Mouse (Mus musculus): ENCODE data around the gene Il17c. TPM values are rescaled to one million over a fixed set of nuclear protein-coding genes. Genes with fewer than 3 reads are reported as not detected.
A peak's percentile ranks its signal among the peaks of the same experiment; 100 is the strongest.

Il17c gene
- total RNA-seq, 2 experiments from 2014 or later, result not detected

- intact Hi-C loops (cut with DNase I), result no loop called here
- DNase-seq (ENCODE audit: low spot score in 2 of 2), result no peak
Measured at GRCm38 (mm10) chr8:122428163-122428562, 6.3 kb downstream of the Il17c start.

DNA sequence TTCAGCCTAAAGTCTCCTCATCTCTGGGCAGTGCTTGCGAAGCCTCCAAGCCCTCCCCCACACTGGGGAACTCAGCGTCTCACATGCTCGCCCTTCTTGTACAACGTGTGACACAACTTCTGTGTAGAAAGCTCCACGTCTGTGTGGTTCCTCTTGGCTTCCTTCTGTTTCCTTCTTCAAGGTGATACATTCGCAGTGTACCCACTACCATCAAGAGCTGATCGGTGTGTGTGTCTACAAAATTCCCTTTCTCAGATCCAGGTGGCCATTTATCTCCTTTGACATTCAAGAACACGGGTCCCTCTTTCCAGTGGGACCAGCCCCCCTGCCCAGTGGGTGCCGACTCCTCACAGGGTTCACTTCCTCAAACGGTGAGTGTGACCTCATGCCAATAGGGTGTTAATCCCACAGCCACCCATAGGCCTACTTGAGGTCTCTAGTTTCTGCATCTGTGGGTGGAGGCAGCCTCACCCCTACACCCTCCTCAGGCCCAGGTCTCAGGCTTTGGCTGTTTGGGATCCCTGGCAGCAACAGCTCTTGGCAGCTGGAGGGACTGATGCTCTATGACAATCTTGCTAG, 8.3 kb downstream of the Il17c start:
- no peak for DNase-seq (ENCODE audit: low spot score in 2 of 2)
- intact Hi-C loops (cut with DNase I), result no loop called here

- intact Hi-C loops (cut with DNase I), result no loop called here
- DNase-seq (ENCODE audit: low spot score in 2 of 2), result no peak
Measured at GRCm38 (mm10) chr8:122430646-122431045, 8.8 kb downstream of the Il17c start.

DNA sequence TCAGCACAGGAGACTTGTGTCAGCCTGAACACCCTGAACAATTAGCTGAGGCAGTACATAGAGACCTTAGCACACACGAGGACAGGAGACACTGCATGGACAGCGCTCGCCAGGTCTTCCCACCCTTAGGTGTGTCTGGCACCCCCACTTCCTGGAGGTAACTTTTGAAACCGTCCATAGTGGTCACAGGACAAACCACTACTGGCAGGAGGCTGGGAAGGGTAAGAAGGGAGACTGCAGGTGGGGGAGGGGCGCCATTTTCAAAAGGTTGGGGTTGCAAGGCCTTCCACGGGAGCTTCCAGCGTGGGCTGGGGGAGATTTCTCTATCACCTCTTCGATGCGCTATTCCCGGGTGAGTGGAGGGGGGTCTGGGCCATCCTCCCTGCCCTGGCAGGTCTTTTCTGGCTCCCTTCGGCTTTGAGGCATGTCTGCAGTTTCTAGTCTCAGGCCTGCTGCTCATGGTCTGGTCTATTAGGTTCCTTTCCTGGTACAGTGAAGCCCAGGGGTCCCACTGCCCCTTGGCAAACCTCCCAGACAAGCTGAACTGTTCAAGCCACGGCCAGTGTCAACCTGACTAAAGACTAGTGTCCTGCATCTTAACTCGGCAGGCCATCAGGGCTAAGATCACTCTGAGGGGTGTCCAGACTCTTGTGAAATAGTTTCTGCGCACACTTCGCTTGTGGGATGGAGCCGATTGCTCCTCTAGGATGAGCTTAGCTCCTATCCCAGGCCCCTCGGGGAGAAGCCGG, 10.0 kb downstream of the Il17c start:
- intact Hi-C loops (cut with DNase I), result no loop called here
- no peak for DNase-seq (ENCODE audit: low spot score in 2 of 2)

DNA sequence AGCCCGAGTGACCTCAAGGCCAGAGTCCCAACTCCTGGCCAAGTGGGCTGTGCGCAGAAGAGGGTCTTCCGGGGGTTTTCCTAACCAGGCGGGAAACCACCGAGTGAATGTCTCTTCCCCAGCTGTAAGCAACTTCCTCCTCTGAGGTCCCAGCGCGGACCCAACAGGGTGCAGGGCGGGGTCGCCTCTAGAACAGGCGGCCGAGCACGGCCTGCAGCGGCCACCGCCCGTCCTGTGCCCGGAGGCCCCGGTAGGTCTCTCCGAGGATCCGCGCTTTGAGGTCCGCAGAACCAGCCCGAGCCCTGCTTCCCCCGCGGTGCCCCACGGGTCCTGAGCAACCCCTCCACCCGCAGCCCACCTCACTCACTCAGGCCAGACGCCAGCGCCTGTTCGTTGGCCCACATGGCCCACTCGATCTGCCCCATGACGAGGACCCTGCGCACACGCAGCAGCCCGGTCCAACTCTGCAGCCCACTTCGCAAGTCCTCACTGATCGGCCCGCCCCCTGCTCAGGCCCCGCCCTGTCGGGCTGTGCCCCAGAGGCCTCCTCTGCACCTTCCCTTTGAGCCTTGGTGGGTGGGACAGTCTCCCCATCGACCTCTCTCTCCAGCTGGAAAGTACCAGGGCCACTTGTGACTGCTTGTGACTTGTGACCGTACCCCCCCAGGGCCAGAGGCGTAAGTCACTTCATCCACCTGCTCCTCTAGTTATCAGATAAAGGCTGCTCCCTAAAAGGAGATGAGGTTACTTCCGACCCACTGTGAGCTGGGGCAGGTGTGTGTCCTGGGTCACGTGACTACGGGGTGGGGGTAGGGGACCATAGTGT, 10.8 kb downstream of the Il17c start, which contains the start of gene Cyba:
Cyba (minus strand) TSS at position 488 of the 826 bp plus-strand sequence.
- no peak for DNase-seq (ENCODE audit: low spot score in 2 of 2)
- intact Hi-C loops (cut with DNase I), result no loop called here

- intact Hi-C loops (cut with DNase I), result no loop called here
- DNase-seq (ENCODE audit: low spot score in 2 of 2), result no peak
Measured at GRCm38 (mm10) chr8:122433269-122433905, 11.6 kb downstream of the Il17c start.

- intact Hi-C loops (cut with DNase I), result no loop called here
Measured at GRCm38 (mm10) chr8:122435375-122435774, 13.6 kb downstream of the Il17c start.

DNA sequence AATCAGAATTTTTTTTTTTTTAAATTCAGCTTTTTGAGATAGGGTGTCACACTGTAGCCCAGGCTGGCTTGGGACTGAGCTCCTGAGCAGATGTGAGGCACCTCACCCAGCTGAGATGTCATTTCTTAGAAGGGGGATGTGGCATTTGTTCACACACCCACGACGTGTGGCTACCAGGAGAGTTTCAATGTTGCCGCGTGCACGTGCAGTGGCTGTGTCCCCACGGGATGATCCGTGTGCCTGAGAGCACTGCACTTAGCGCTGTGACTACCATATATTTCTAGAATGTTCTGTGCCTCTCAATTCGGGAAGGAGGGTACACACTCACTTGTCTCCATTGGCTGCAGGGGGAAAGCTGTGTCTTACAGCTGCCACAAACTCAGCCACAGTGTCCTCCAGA, 14.3 kb downstream of the Il17c start:
- intact Hi-C loops (cut with DNase I), result no loop called here

More at GRCm38 (mm10) chr8:122435375-122435774, 13.6 kb downstream of the Il17c start:
- DNase-seq (ENCODE audit: low spot score in 2 of 2), result no peak

DNA sequence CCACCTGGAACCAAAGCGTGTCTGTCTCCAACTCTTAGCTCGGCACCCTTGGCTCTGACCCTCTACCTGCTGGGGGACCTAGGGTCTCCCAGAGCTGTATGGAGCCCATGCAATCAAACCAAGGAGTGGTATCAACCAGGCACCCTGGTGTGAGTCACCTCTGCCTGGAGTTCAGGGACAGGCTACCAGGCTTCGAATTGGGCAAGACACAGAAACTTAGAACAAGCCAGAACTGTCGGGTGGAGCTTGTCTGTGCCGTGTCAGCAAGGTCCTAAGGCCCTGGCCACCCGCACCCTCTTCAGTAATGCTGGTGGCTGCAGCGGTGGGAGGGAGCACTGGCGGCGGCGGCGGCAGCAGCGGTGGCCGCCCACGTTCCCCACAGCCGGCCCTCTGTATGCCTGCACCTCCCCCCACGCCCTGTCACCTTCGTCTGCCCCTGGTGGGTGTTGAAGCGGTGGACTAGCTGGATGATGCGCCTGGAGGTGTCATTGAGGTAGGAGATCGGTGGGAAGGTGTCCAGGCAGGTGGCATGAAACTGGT, 14.8 kb downstream of the Il17c start:
- intact Hi-C loops (cut with DNase I), result no loop called here
- DNase-seq (ENCODE audit: low spot score in 2 of 2), result no peak

More for the DNA sequence above, 14.3 kb downstream of the Il17c start:
- no peak for DNase-seq (ENCODE audit: low spot score in 2 of 2)

DNA sequence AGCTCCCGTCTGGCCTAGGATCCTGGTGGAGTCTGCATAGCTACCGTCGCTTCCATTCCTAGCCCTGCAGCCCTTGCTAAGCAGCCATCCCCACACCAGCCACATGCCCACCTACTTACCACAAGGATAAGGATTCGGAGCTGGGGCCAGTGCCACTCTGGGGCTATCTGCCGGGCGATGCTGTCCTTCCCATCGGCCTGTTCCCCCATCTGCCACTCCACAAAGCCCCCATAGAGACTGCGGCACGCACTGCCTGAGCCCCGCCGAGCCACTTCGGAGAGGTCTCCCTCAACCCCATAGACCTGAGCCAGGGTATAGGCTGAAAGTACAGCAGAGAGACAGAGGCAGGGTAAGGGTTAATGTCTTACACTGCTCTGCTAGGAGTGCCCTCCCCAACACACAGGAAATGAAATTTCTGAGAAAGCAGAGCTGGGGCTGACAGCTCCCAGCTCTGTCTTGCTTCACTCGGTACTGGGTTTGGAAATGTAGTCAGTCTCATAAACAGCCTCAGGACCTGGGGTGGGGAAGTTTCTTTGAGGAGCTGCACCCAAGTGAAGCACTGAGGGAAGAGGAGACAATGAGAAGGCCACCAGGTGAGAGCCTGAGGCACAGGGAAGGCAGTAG, 16.0 kb downstream of the Il17c start:
- intact Hi-C loops (cut with DNase I), result no loop called here
- DNase-seq (ENCODE audit: low spot score in 2 of 2), result no peak

DNA sequence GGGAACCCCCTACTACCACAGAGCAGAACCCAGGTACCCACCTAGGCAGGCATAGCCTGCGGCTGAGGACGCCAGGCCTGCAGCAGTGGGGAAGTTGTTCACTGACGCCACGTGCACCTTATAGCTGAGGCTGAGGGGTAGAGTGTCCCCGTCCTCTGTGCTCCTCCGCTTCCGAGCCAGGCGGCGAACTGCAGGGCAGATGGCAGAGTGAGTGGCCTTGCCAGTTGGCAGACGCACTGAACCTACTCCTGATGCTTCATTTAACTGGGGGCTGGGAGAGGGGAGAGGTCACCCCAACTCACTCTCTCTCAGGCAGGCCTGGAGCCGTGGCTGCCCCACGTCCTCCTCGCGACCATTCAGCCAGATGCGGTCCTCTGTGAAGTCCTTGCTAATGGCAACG, 17.5 kb downstream of the Il17c start:
- DNase-seq (ENCODE audit: low spot score in 2 of 2), result no peak
- intact Hi-C loops (cut with DNase I), result no loop called here

DNA sequence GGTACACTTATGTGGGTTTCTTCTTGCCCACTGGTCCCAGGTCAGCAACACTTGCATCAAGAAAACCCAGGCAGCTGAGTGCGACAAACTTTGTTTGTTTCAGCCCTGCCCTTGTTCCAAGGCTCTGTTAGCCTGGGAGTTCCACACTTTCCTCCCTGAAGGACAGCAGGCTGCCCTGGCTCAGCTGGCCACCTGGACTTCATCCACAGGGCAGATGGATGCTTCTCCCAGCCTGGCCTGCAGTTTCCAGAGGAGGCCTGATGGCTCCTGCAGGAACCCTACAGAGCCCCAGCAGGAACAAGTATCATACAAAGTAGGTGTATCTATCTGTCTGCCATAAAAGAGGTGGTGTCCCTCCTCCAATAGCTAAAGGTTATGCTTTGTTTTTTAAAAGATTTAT, 19.5 kb downstream of the Il17c start:
- intact Hi-C loops (cut with DNase I), result no loop called here
- no peak for DNase-seq (ENCODE audit: low spot score in 2 of 2)

DNA sequence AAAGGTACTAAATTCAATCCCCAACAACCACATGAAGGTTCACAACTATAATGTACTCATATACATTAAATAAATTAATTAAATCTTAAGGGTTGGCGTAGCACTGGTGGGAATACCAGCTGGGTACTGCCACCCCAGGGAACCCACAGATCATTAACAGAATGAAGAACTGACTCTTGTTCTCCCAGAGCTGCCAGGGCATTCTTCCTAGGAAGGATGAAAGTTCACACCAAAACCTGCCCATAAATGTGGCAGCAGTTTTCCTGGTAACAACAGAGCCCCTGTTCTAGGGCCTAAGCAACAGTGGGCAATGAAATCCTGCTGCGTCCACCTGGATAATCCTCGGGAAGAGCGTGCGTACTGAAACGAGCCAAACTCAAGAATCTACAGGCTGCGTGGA, 20.5 kb downstream of the Il17c start:
- intact Hi-C loops (cut with DNase I), result loop anchor here (2.0 kb wide), 1 partner anchor 66 kb away; the partner anchor contains the start of gene Zc3h18
- no peak for DNase-seq (ENCODE audit: low spot score in 2 of 2)

DNA sequence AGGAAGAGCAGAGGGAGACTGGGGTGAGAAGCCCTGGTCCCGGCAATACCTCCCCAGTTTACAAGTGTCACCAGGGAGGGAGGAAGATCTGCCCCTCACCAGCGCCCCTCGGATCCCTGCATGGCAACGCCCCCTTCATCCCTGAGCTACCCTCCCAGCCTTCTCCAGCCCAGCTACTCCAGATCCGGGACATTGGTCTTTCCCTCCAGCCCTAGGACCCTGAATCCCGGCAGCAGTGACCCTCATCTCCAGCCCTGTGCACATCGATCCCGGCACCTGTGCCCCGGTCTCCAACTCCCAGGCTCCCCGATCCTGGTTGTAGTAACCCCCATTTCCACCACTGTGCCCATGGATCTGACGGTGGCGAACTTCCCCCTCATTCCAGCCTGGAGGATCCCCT, 21.0 kb downstream of the Il17c start:
- intact Hi-C loops (cut with DNase I), result loop anchor here (2.0 kb wide), 1 partner anchor 66 kb away; the partner anchor contains the start of gene Zc3h18
- no peak for DNase-seq (ENCODE audit: low spot score in 2 of 2)

- intact Hi-C loops (cut with DNase I), result loop anchor here (1.0 to 2.0 kb wide), 2 partner anchors 31 to 67 kb away; partner anchors contain the start of gene Zc3h18
- DNase-seq (ENCODE audit: low spot score in 2 of 2), result peak; percentile 100
Measured at GRCm38 (mm10) chr8:122443262-122444006, 21.6 kb downstream of the Il17c start, which contains the start of gene Mvd. Gene Mvd (minus strand): TSS chr8:122443422.

DNA sequence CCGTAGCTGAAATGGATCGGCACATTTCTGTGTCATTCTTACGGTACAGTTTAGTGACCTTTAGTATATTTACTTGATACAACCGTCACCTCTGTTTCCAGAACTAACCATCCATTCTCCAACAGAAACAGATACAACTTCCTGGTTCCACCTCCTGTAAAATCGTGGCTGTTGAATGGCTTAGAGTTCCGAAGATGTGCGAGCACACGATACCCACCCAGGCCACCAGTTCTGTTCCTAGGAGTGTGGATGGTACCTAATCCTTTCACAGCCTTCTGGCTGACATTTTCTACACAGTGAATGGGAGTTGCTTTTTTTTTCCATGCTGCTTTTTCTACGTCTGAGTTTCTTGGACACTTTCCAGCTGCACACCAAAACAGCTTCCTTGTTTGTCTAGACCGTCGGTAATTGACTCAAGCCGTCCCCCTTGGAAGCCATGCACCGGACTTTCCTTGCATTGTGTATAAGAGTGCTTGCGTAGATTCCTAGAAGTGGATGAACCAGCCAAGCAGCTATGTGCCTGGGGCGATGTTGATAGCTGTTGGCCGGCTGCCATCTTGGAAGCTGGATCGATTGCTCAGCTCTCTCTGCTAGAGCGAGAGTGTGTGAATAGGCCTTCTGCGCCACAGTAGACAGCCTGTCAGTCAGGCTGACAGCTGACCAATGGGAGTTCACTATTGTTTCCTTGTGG, 22.4 kb downstream of the Il17c start:
- DNase-seq (ENCODE audit: low spot score in 2 of 2), result peak; percentile 74 to 83
- intact Hi-C loops (cut with DNase I), result loop anchor here (1.0 kb wide), 1 partner anchor 30 kb away; no protein-coding TSS in a partner anchor

GRCm38 (mm10) chr8:122445203-122445602, 23.4 kb downstream of the Il17c start:
- intact Hi-C loops (cut with DNase I), result no loop called here
- DNase-seq (ENCODE audit: low spot score in 2 of 2), result no peak
